Mouse (Mus musculus): ENCODE data around the gene Pla2g15. TPM values are rescaled to one million over a fixed set of nuclear protein-coding genes. Genes with fewer than 3 reads are reported as not detected.
A peak's percentile ranks its signal among the peaks of the same experiment; 100 is the strongest.
"Not testable (repeated sequence)": the region's sequence is repeated elsewhere in the genome, so short reads cannot be mapped to it uniquely, and the experiment has no call there.

Gene Pla2g15
- polyA plus RNA-seq, 1 experiment, result 16.1 TPM

- DNase-seq (ENCODE audit: low read depth), result peak; percentile 53
- TF ChIP-seq CTCF (IDR thresholded peaks at IDR 0.05; ENCODE audit: borderline replicate concordance, extremely low read depth, insufficient read depth, insufficient read length) (no peak), POLR2A (IDR thresholded peaks at IDR 0.05; ENCODE audit: borderline replicate concordance, extremely low read depth, insufficient read depth, insufficient read length, poor library complexity, severe bottlenecking) (no peak)
Measured at GRCm38 (mm10) chr8:106176891-106177290, 26.7 kb downstream of the Pla2g15 start.

GRCm38 (mm10) chr8:106177594-106177993, 27.4 kb downstream of the Pla2g15 start:
- no peak for TF ChIP-seq CTCF (IDR thresholded peaks at IDR 0.05; ENCODE audit: borderline replicate concordance, extremely low read depth, insufficient read depth, insufficient read length)
- no peak for TF ChIP-seq POLR2A (IDR thresholded peaks at IDR 0.05; ENCODE audit: borderline replicate concordance, extremely low read depth, insufficient read depth, insufficient read length, poor library complexity, severe bottlenecking)
- DNase-seq (ENCODE audit: low read depth), result no peak

GRCm38 (mm10) chr8:106178428-106178827, 28.2 kb downstream of the Pla2g15 start:
- no peak for DNase-seq (ENCODE audit: low read depth)
- TF ChIP-seq CTCF (IDR thresholded peaks at IDR 0.05; ENCODE audit: borderline replicate concordance, extremely low read depth, insufficient read depth, insufficient read length) (no peak), POLR2A (IDR thresholded peaks at IDR 0.05; ENCODE audit: borderline replicate concordance, extremely low read depth, insufficient read depth, insufficient read length, poor library complexity, severe bottlenecking) (no peak)

- no peak for TF ChIP-seq CTCF (IDR thresholded peaks at IDR 0.05; ENCODE audit: borderline replicate concordance, extremely low read depth, insufficient read depth, insufficient read length)
- no peak for TF ChIP-seq POLR2A (IDR thresholded peaks at IDR 0.05; ENCODE audit: borderline replicate concordance, extremely low read depth, insufficient read depth, insufficient read length, poor library complexity, severe bottlenecking)
- peak; percentile 68 for DNase-seq (ENCODE audit: low read depth)
Measured at GRCm38 (mm10) chr8:106185628-106186270, 35.5 kb downstream of the Pla2g15 start.

GRCm38 (mm10) chr8:106186394-106186793, 36.2 kb downstream of the Pla2g15 start:
- no peak for DNase-seq (ENCODE audit: low read depth)
- no peak for TF ChIP-seq POLR2A (IDR thresholded peaks at IDR 0.05; ENCODE audit: borderline replicate concordance, extremely low read depth, insufficient read depth, insufficient read length, poor library complexity, severe bottlenecking)
- TF ChIP-seq CTCF (IDR thresholded peaks at IDR 0.05; ENCODE audit: borderline replicate concordance, extremely low read depth, insufficient read depth, insufficient read length), result no peak

- no peak for TF ChIP-seq CTCF (IDR thresholded peaks at IDR 0.05; ENCODE audit: borderline replicate concordance, extremely low read depth, insufficient read depth, insufficient read length)
- no peak for DNase-seq (ENCODE audit: low read depth)
Measured at GRCm38 (mm10) chr8:106189162-106189561, 39.0 kb downstream of the Pla2g15 start.

GRCm38 (mm10) chr8:106191639-106192038, 41.4 kb downstream of the Pla2g15 start:
- DNase-seq (ENCODE audit: low read depth), result no peak
- no peak for TF ChIP-seq CTCF (IDR thresholded peaks at IDR 0.05; ENCODE audit: borderline replicate concordance, extremely low read depth, insufficient read depth, insufficient read length)
- TF ChIP-seq POLR2A (IDR thresholded peaks at IDR 0.05; ENCODE audit: borderline replicate concordance, extremely low read depth, insufficient read depth, insufficient read length, poor library complexity, severe bottlenecking), result no peak

- DNase-seq (ENCODE audit: low read depth), result no peak
- TF ChIP-seq POLR2A (IDR thresholded peaks at IDR 0.05; ENCODE audit: borderline replicate concordance, extremely low read depth, insufficient read depth, insufficient read length, poor library complexity, severe bottlenecking) (no peak), CTCF (IDR thresholded peaks at IDR 0.05; ENCODE audit: borderline replicate concordance, extremely low read depth, insufficient read depth, insufficient read length) (no peak)
Measured at GRCm38 (mm10) chr8:106193162-106193561, 43.0 kb downstream of the Pla2g15 start.

- no peak for TF ChIP-seq POLR2A (IDR thresholded peaks at IDR 0.05; ENCODE audit: borderline replicate concordance, extremely low read depth, insufficient read depth, insufficient read length, poor library complexity, severe bottlenecking)
- TF ChIP-seq CTCF (IDR thresholded peaks at IDR 0.05; ENCODE audit: borderline replicate concordance, extremely low read depth, insufficient read depth, insufficient read length), result no peak
Measured at GRCm38 (mm10) chr8:106194062-106194461, 43.9 kb downstream of the Pla2g15 start.

GRCm38 (mm10) chr8:106198741-106199140, 48.5 kb downstream of the Pla2g15 start:
- TF ChIP-seq POLR2A (IDR thresholded peaks at IDR 0.05; ENCODE audit: borderline replicate concordance, extremely low read depth, insufficient read depth, insufficient read length, poor library complexity, severe bottlenecking) (no peak), CTCF (IDR thresholded peaks at IDR 0.05; ENCODE audit: borderline replicate concordance, extremely low read depth, insufficient read depth, insufficient read length) (peak; percentile 63; the same call in 1 of the 2 replicates)
- DNase-seq (ENCODE audit: low read depth), result peak; percentile 70

More at GRCm38 (mm10) chr8:106194062-106194461, 43.9 kb downstream of the Pla2g15 start:
- DNase-seq (ENCODE audit: low read depth), result no peak

- DNase-seq (ENCODE audit: low read depth), result not testable (repeated sequence)
Measured at GRCm38 (mm10) chr8:106199596-106199995, 49.4 kb downstream of the Pla2g15 start.

- TF ChIP-seq POLR2A (IDR thresholded peaks at IDR 0.05; ENCODE audit: borderline replicate concordance, extremely low read depth, insufficient read depth, insufficient read length, poor library complexity, severe bottlenecking), result no peak
- TF ChIP-seq CTCF (IDR thresholded peaks at IDR 0.05; ENCODE audit: borderline replicate concordance, extremely low read depth, insufficient read depth, insufficient read length), result no peak
- DNase-seq (ENCODE audit: low read depth), result no peak
Measured at GRCm38 (mm10) chr8:106210035-106210731, 60.0 kb downstream of the Pla2g15 start.
